Mouse (Mus musculus): Measurements from ENCODE around the gene Cyp2b23. TPM values are rescaled to one million over a fixed set of nuclear protein-coding genes. Genes with fewer than 3 reads are reported as not detected.
"Not testable (repeated sequence)": the region's sequence is repeated elsewhere in the genome, so short reads cannot be mapped to it uniquely, and the experiment has no call there.

Cyp2b23 gene
- not detected for total RNA-seq (2021)
- long read RNA-seq, experiment 1: 0 reads
- long read RNA-seq, experiment 2: 0 reads

DNA sequence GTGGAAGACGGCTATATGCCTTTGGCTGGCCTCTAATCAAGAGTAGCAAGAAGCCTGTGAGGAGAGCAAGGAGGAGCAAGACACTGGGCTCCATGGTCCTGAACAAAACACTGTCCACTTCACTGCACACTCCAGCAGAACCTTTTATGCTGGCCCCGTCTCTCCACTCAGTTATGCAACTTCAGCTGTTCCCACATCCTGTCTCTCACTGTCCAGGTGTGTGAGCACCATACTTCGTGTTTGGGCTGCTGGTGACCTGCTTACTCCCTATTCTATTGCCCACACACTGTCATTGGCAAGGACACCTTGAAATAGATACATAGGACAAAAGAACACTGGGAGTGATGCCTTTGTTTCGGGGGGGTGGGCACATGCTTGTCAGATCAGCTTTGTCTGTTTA lies at the start of gene Cyp2b23:
Cyp2b23 (minus strand) TSS at position 101 of the 400 bp plus-strand sequence.
- no peak for DNase-seq

GRCm38 (mm10) chr7:26711061-26711460 lies 24.8 kb upstream of the Cyp2b23 start:
- DNase-seq: no peak

- DNase-seq: no peak
Observed at GRCm38 (mm10) chr7:26707061-26707460, 20.8 kb upstream of the Cyp2b23 start.

DNA sequence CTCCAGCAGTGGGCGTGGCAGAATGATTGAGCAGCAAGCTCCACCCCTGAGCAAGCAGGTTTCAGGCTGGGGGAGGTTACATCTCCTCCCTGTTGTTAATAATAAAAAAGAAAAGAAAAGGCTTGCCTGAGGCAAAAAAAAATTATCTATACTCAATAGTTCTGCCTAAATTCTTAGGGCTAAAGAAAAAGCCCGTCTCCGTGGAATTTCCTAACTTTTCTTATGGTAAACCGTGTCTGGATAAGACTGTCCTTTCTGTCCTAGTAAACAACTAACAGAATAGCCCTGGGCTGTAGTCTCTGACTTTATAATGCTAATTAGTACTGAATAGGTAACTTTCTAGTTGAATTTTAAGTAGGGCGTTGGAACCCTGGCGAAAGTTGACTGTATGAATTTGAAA lies 20.0 kb upstream of the Cyp2b23 start:
- not testable (repeated sequence) for DNase-seq

- no peak for DNase-seq
Observed at GRCm38 (mm10) chr7:26700151-26700550, 13.9 kb upstream of the Cyp2b23 start.

GRCm38 (mm10) chr7:26685713-26686112 lies 524 bp downstream of the Cyp2b23 start:
- DNase-seq: no peak

- DNase-seq: not testable (repeated sequence)
Observed at GRCm38 (mm10) chr7:26667466-26667865, 18.8 kb downstream of the Cyp2b23 start.

DNA sequence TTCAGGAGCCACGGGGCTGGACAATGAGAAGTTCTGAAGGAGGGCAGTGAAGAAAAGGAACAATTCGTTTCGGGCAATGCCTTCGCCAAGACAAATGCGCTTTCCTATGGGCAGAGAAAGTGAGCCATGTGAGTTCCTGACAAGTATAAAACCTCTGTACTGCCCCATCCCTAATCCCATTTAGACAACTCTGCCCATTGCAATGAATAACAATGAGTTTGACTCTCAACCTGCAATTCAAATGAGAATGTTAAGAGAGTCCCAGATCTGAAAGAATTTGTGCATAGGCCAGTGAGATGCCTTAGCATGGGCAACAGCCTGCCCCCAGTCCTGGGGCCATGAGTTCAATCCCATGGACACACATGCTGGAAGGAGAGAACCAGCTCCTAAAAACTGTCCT lies 20.2 kb downstream of the Cyp2b23 start:
- no peak for DNase-seq

DNA sequence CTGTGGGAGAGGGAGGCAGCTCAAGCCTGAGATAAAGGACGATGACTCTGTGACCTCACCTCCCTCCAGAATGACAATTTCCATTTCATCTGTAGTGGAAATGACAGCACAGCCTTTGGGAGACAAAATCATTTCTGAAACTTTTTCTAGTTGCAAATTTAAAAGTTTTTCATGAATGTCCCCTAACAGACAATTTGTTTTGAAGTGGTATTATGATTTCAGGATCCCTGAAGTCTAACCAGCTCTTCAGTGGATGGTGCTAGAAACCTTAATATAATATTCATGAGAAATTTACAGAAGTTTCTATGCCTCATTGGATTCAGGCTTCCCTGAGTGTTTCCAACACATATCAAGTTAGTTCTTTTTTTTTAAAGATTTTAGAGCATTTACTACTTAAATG lies 67.9 kb downstream of the Cyp2b23 start, which contains the start of gene Vmn1r185:
Vmn1r185 (minus strand) TSS at position 101 of the 400 bp plus-strand sequence.
- not testable (repeated sequence) for DNase-seq

Other genes with a start within 250 kb of the Cyp2b23 start
- not detected for gene Nlrp9a, start 151.4 kb downstream of the Cyp2b23 start, total RNA-seq (2021)
- gene Vmn1r185, start 68.0 kb downstream of the Cyp2b23 start, total RNA-seq (2021): not detected
- gene Cyp2b19, start 70.7 kb upstream of the Cyp2b23 start, total RNA-seq (2021): not detected
- not detected for gene Cyp2g1, start 122.5 kb upstream of the Cyp2b23 start, total RNA-seq (2021)
- gene Cyp2a5, start 148.9 kb upstream of the Cyp2b23 start, total RNA-seq (2021): not detected

Data from gastrocnemius, postnatal 25 days (tissue).